Mouse (Mus musculus) kidney, postnatal 0 days (tissue): ENCODE results near the gene Gm10644. TPM values are rescaled to one million over a fixed set of nuclear protein-coding genes. Genes with fewer than 3 reads are reported as not detected.

ENCODE experiments used
- ATAC-seq: fragments of 200-750 bp; cut with Nextera tagmentation; replicated peaks from 2 replicates; pipeline ENCODE4 v1.8.0; 2017; ENCODE audit warnings: low read depth, moderate number of reproducible peaks, moderate TSS enrichment, moderate library complexity; ENCODE audit not compliant: low FRiP score
- DNase-seq: peaks from one replicate; pipeline ENCODE4 v3.0.0-alpha.2; 2016; ENCODE audit warnings: low spot score
- H3K27ac ChIP-seq: fragments of 300-500 bp; sonication (generic); 2 replicates; pipeline ENCODE4 v1.5.1; 2014; ENCODE audit warnings: mild to moderate bottlenecking
- H3K27me3 ChIP-seq: fragments of 300-500 bp; sonication (generic); 2 replicates; pipeline ENCODE4 v1.6.1; 2014; ENCODE audit warnings: low read length, mixed read lengths; ENCODE audit not compliant: insufficient read depth
- H3K36me3 ChIP-seq: fragments of 300-500 bp; sonication (generic); 2 replicates; pipeline ENCODE4 v1.6.1; 2014; ENCODE audit warnings: low read length, mixed read lengths; ENCODE audit not compliant: insufficient read depth
- H3K4me1 ChIP-seq: fragments of 300-500 bp; sonication (generic); replicated peaks from 2 replicates; pipeline ENCODE4 v1.6.1; 2014; ENCODE audit warnings: antibody characterized with exemption, low read length, mixed read lengths; ENCODE audit not compliant: insufficient read depth
- H3K4me2 ChIP-seq: fragments of 300-500 bp; sonication (generic); 2 replicates; pipeline ENCODE4 v1.6.1; 2014; ENCODE audit warnings: mild to moderate bottlenecking, low read length, moderate library complexity, mixed read lengths
- H3K4me3 ChIP-seq: fragments of 300-500 bp; sonication (generic); replicated peaks from 2 replicates; pipeline ENCODE4 v1.5.1; 2014; ENCODE audit warnings: low read depth, low read length
- H3K9ac ChIP-seq: fragments of 300-500 bp; sonication (generic); 2 replicates; pipeline ENCODE4 v1.6.1; 2014; ENCODE audit warnings: low read depth, low read length
- H3K9me3 ChIP-seq: fragments of 300-500 bp; sonication (generic); replicated peaks from 2 replicates; pipeline ENCODE4 v1.6.1; 2016; ENCODE audit warnings: low read length, inconsistent platforms, mixed read lengths
- CTCF ChIP-seq: IDR thresholded peaks from 2 replicates; pipeline ENCODE4 v1.5.1; 2016; ENCODE audit warnings: antibody characterized with exemption, low read depth, mild to moderate bottlenecking, moderate library complexity
- WGBS: fragments of 180-500 bp; shearing (Covaris S2); extraction: QIAGEN DNeasy Blood & Tissue Kit; methylation state at CpG from one replicate; pipeline ENCODE4 v1.1.7; 2014; 5-methylcytosine and 5-hydroxymethylcytosine counted together
- microRNA-seq: library from miRNA; unstranded; fragments of <30 nt; microRNA quantifications from one replicate; pipeline ENCODE4, GENCODE M21; 2016
- polyA plus RNA-seq: library from polyadenylated mRNA; unstranded; fragments of >200 nt; fragmentation: Nextera tagmentation; extraction: Ambion mirVana; gene quantifications from 2 replicates; pipeline ENCODE4 v1.2.1, GENCODE M21; 2015

The Gm10644 gene
- polyA plus RNA-seq, 1 experiment from 2014 or later = 0.47 TPM

- no peak for ATAC-seq
Observed at GRCm38 (mm10) chr8:83898456-83898855, 56.5 kb downstream of the Gm10644 start.

DNA sequence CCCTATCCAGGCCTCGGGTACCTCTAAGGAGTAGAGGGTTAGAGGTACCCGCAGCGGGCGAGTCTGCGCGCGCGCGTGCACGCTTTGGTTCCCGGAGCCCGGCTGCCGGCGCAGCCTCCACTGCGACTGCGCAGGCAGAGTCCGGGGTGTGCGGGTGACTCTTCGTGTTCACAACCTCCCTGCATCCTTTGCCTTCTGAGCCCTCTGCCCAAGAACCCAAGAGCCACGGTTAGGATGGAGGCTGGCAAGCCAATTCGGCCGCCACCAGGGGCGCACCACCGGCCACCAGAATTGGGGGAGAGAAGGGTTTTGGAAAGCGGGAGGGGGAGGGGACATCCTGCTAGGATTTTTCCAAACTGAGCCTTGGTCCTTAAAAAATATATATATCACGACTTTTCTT lies 57.8 kb downstream of the Gm10644 start:
- Histone ChIP-seq H3K27ac (no peak overlapping the region), H3K9ac (no peak overlapping the region), H3K9me3 (no peaks in the 10 kb centered on the region), H3K4me2 (peak overlapping the region; percentile 44), H3K4me1 (peaks cover 6% of the 10 kb centered on the region; the same call in 1 of the 2 replicates), H3K36me3 (no peaks in the 10 kb centered on the region), H3K27me3 (no peaks in the 10 kb centered on the region; the same call in 1 of the 2 replicates), H3K4me3 (peak overlapping the region; percentile 18; the same call in 1 of the 2 replicates)
- ATAC-seq = no peak
- 2% methylated on average over 26 of the region's 26 CpGs for WGBS
- DNase-seq = peak; percentile 53
- TF ChIP-seq CTCF = peak; percentile 78

More at GRCm38 (mm10) chr8:83898456-83898855, 56.5 kb downstream of the Gm10644 start:
- TF ChIP-seq CTCF = no peak
- peak overlapping the region; percentile 91; the same call in 1 of the 2 replicates for H3K27ac ChIP-seq
- H3K4me1 ChIP-seq = peaks cover 15% of the 10 kb centered on the region
- H3K4me2 ChIP-seq = peak overlapping the region; percentile 81
- no peaks in the 10 kb centered on the region for H3K36me3 ChIP-seq
- peak overlapping the region; percentile 69 for H3K4me3 ChIP-seq
- DNase-seq = peak; percentile 89
- no peaks in the 10 kb centered on the region; the same call in 1 of the 2 replicates for H3K27me3 ChIP-seq
- no peak overlapping the region for H3K9ac ChIP-seq
- H3K9me3 ChIP-seq = no peaks in the 10 kb centered on the region
- WGBS = 3% methylated on average over 10 of the region's 10 CpGs

DNA sequence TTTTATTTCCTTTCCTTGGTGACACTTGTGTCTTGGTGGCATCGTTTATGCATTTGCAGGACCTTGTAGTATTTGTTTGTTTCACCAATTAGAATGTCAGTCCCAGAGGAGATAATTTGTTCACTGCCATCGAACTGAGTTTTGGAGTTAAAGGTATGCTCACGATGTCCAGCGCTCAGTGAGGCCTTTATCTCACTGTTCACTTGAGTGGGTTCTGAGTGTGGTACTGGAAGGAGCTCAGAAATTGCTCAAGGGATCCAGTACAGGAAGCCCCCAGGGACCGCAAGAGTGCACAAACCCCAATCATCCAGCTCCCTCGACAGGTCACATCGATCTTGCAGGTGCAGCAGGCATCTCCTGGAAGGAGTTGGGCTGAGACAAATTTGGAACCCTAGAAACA lies 58.5 kb downstream of the Gm10644 start:
- Histone ChIP-seq H3K36me3 (no peaks in the 10 kb centered on the region), H3K27ac (no peak overlapping the region), H3K9ac (no peak overlapping the region), H3K4me2 (no peak overlapping the region), H3K27me3 (no peaks in the 10 kb centered on the region; the same call in 1 of the 2 replicates), H3K9me3 (no peaks in the 10 kb centered on the region), H3K4me3 (no peak overlapping the region), H3K4me1 (no peaks in the 10 kb centered on the region)
- 84% methylated on average over 7 of the region's 7 CpGs for WGBS
- ATAC-seq = no peak
- no peak for DNase-seq
- TF ChIP-seq CTCF = no peak

GRCm38 (mm10) chr8:83895894-83896293 lies 59.1 kb downstream of the Gm10644 start:
- Histone ChIP-seq H3K4me3 (no peak overlapping the region), H3K36me3 (no peaks in the 10 kb centered on the region), H3K27ac (no peak overlapping the region), H3K9ac (no peak overlapping the region), H3K9me3 (no peaks in the 10 kb centered on the region), H3K27me3 (no peaks in the 10 kb centered on the region; the same call in 1 of the 2 replicates), H3K4me1 (no peaks in the 10 kb centered on the region), H3K4me2 (no peak overlapping the region)
- 4% methylated on average over 5 of the region's 5 CpGs for WGBS
- peak; percentile 90 for TF ChIP-seq CTCF
- ATAC-seq (no peak), DNase-seq (peak; percentile 93)

- DNase-seq (peak; percentile 71), ATAC-seq (no peak)
- no peaks in the 10 kb centered on the region; the same call in 1 of the 2 replicates for H3K27me3 ChIP-seq
- H3K36me3 ChIP-seq = no peaks in the 10 kb centered on the region
- no peaks in the 10 kb centered on the region for H3K9me3 ChIP-seq
- WGBS = 1% methylated on average over 5 of the region's 5 CpGs
- no peak overlapping the region for H3K27ac ChIP-seq
- TF ChIP-seq CTCF = peak; percentile 86
- H3K4me2 ChIP-seq = no peak overlapping the region
- H3K4me1 ChIP-seq = no peaks in the 10 kb centered on the region
- H3K9ac ChIP-seq = no peak overlapping the region
- no peak overlapping the region for H3K4me3 ChIP-seq
Observed at GRCm38 (mm10) chr8:83893915-83894314, 61.1 kb downstream of the Gm10644 start.

DNA sequence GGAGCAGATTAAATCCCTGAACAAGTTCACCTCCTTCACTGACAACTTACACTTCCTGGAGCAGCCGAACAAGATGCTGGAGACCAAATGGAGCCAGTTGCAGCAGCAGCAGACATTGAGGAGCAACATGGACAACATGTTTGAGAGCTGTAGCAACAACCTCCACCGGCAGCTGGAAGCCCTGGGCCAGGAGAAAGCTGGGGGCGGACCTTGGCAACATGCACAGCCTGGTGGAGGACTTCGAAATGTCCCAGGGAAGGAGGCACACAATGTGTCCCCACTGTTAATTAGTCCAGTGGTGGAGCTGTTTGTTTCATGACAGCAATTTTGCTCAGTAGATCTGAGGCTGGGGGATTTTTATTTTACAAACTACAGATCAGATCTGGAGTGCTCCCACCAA lies 62.9 kb downstream of the Gm10644 start:
- no peak overlapping the region for H3K27ac ChIP-seq
- no peaks in the 10 kb centered on the region for H3K36me3 ChIP-seq
- peak; percentile 28; the same call in 1 of the 2 replicates for TF ChIP-seq CTCF
- 42% methylated on average over 4 of the region's 4 CpGs for WGBS
- ATAC-seq (no peak), DNase-seq (peak; percentile 26)
- H3K4me3 ChIP-seq = no peak overlapping the region
- H3K27me3 ChIP-seq = no peaks in the 10 kb centered on the region; the same call in 1 of the 2 replicates
- H3K4me2 ChIP-seq = no peak overlapping the region
- no peaks in the 10 kb centered on the region for H3K9me3 ChIP-seq
- no peak overlapping the region for H3K9ac ChIP-seq
- H3K4me1 ChIP-seq = no peaks in the 10 kb centered on the region

DNA sequence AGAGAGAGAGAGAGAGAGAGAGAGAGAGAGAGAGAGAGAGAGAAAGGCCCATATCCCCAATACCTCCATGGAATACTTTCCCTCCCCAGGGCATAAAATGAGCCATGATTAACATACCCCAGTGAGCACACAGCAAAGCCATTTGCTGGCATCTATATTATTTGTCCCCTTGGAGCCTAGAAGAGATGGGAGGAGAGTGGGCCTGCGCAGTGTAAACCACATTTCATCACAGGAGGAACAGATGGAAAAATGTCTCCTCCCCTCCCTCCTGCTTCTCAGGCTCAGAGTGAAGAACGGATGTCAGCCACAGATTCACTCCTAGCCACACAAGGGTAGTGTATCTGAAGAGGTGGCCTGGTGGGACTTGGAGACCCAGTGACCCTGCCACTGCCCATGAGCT lies 66.6 kb downstream of the Gm10644 start:
- no peak for ATAC-seq

More for the DNA sequence above, 66.6 kb downstream of the Gm10644 start:
- Histone ChIP-seq H3K4me2 (no peak overlapping the region), H3K27me3 (no peaks in the 10 kb centered on the region), H3K9ac (no peak overlapping the region), H3K4me1 (no peaks in the 10 kb centered on the region), H3K36me3 (no peaks in the 10 kb centered on the region), H3K9me3 (no peaks in the 10 kb centered on the region), H3K27ac (no peak overlapping the region), H3K4me3 (no peak overlapping the region)
- WGBS = 54% methylated on average over 2 of the region's 2 CpGs
- TF ChIP-seq CTCF = no peak
- no peak for DNase-seq

Small RNAs within 50 kb of the gene (microRNA-seq; reads per million reads assigned to microRNA genes)
- not detected for gene Gm44330
- gene Gm44450 = not detected

Other genes with a start within 250 kb of the Gm10644 start
- gene Ddx39, start 240.0 kb downstream of the Gm10644 start, polyA plus RNA-seq = 110 and 128 TPM in 2 replicates
- gene Adgre5, start 213.9 kb downstream of the Gm10644 start, polyA plus RNA-seq = 37.8 and 40.8 TPM in 2 replicates
- gene Adgrl1, start 55.1 kb downstream of the Gm10644 start, polyA plus RNA-seq = 11.5 and 14.4 TPM in 2 replicates
- 23.0 and 27.8 TPM in 2 replicates for gene Asf1b, start 302 bp upstream of the Gm10644 start, polyA plus RNA-seq
- gene Prkaca, start 17.8 kb upstream of the Gm10644 start, polyA plus RNA-seq = 104 and 109 TPM in 2 replicates
- gene Samd1, start 42.5 kb upstream of the Gm10644 start, polyA plus RNA-seq = 6.7 and 7.2 TPM in 2 replicates
- 1.1 and 1.7 TPM in 2 replicates for gene 1700067K01Rik, start 46.3 kb upstream of the Gm10644 start, polyA plus RNA-seq
- 15.8 and 21.0 TPM in 2 replicates for gene 2210011C24Rik, start 57.0 kb upstream of the Gm10644 start, polyA plus RNA-seq
- gene Palm3, start 66.3 kb upstream of the Gm10644 start, polyA plus RNA-seq = 12.7 and 15.7 TPM in 2 replicates
- gene Il27ra, start 87.4 kb upstream of the Gm10644 start, polyA plus RNA-seq = 1.2 and 1.3 TPM in 2 replicates
- gene Rln3, start 89.8 kb upstream of the Gm10644 start, polyA plus RNA-seq = not detected in 2 replicates
- 1.8 TPM in 2 replicates for gene Gm10643, start 109.9 kb upstream of the Gm10644 start, polyA plus RNA-seq
- gene Rfx1, start 111.6 kb upstream of the Gm10644 start, polyA plus RNA-seq = 6.7 and 7.4 TPM in 2 replicates
- gene Dcaf15, start 149.6 kb upstream of the Gm10644 start, polyA plus RNA-seq = 7.5 TPM in 2 replicates
- 0.05 and 0.14 TPM in 2 replicates for gene Podnl1, start 170.8 kb upstream of the Gm10644 start, polyA plus RNA-seq
- 17.2 and 19.1 TPM in 2 replicates for gene Cc2d1a, start 192.7 kb upstream of the Gm10644 start, polyA plus RNA-seq
- gene 4930432K21Rik, start 192.8 kb upstream of the Gm10644 start, polyA plus RNA-seq = 1.3 and 1.6 TPM in 2 replicates
- 8.6 and 9.6 TPM in 2 replicates for gene Nanos3, start 230.0 kb upstream of the Gm10644 start, polyA plus RNA-seq